Mouse (Mus musculus): ENCODE measurements around the gene Qrich1.

DNA sequence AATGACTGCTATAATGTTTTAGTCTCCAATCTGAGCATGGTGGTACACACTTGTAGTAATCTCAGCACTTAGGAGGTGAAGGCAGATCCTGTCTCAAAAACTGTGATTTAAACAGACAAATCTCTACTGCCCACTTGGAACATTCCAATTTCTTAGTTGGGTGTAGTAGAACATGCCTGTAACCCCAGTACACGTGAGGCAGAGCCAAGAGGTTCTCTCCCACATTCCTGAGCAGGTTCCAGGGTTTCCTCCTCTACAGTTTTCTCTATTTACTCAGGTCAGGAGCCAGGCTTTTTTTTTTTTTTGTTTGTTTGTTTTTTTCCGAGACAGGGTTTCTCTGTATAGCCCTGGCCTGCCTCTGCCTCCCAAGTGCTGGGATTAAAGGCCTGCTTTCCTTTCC, 83.4 kb downstream of the Qrich1 start:
- TF ChIP-seq POLR2A (IDR thresholded peaks at IDR 0.05; ENCODE audit: extremely low read depth, insufficient read depth, low read length) (no peak), CTCF (IDR thresholded peaks at IDR 0.05; ENCODE audit: low read depth, low read length) (no peak)
